Mouse (Mus musculus): ENCODE data around the gene Olfr572.

Gene Olfr572

DNA sequence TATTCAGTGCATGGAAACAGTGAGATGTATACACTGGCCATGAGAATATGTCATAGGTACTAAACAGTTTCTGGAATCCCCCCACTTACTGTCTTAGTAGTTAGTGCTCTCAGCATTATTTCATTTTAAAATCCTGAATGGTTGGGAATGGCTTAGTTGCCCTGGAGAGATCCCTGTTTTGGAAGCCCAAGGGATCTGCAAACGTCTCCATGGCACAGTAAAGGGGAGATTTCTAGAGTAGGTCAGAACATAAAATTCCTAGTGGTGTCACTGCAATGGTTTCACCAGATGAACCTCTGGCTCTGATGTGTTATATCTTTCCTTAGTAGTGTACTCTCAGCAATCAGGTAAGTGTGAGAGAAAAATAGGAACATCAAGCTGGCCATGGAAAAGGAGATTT, at the start of gene Olfr572:
Olfr572 (plus strand) TSS at position 301 of the 400 bp plus-strand sequence.
- DNase-seq (ENCODE audit: low read depth, low spot score): no peak

DNA sequence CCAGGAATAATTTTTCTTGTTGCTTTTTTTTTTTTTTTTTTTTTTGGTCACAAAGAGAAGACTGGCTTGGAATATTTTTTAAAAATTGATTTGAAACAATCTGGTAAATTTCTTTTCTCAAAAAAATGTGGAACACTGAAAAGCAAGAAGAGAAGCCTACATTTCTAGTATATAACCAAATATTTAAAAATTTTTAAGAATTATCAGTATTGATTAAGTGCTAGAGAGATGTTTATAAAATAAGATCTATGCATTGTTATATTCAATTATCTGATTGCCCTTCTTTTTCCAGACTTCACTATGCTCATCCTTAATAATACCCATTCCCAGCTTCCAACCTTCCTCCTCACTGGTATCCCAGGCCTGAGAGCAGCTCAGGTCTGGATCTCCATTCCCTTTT, 47.4 kb upstream of the Olfr572 start, which contains the start of gene Olfr568:
Olfr568 (plus strand) TSS at position 301 of the 400 bp plus-strand sequence.
- DNase-seq (ENCODE audit: low read depth, low spot score): no peak

DNA sequence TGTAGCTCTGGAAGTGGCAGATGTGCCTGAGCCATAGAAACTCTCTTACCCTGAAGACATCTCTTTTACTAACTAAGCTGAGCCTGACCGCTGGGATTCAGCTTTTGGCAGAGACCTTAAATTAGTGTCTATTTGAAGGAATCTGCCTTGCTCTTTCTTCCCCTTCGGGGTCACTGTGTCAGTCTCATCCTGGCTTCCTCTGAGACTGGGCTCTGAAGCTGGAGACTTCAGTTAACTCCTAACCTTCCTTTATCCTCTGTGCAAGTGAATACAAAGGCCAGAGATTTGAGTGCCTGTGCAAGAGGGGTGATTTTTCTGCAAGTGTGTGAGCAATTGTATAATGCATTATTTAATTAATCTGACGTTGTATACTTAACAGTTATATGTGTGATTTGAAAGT, 33.4 kb upstream of the Olfr572 start, which contains the start of gene Olfr569:
Olfr569 (minus strand) TSS at position 101 of the 400 bp plus-strand sequence.
- DNase-seq (ENCODE audit: low read depth, low spot score): no peak

DNA sequence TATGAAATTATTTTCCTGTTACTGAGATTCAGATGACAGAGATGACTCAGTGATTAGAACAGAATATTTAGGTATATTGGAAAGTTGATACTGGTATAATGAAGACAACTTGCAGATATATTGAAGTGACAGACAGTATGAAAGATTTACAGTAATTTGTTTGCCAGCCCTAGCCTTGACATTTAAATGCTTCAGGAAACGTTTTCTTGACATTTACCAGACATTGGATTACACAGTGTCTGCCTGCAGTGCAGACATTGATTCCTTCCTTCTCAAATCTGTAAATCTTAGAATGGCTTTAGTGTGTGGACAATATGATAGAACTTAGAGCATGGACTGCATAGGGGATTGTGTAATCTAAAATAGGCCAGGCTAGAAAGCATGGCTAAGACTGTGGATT, 8.9 kb upstream of the Olfr572 start:
- DNase-seq (ENCODE audit: low read depth, low spot score): no peak

DNA sequence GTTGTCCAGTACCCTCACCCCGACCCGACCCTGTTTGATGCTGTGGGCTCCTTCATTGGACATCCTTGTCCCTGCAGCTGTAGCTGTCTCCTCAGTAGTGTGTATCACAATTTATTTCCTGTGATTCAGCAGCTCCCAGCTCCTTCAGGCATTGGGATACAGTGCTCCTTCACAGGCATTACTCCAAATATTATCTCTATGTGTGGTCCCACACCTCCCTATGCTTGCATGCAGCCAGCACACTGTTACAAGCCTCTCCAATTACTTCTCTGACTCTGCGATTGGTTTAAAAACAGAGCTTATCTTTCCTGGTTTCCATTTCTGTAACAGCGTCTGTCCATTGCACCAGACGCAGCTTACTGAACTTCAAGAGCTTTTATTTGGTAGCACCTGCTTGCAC, 7.8 kb upstream of the Olfr572 start:
- no peak for DNase-seq (ENCODE audit: low read depth, low spot score)

DNA sequence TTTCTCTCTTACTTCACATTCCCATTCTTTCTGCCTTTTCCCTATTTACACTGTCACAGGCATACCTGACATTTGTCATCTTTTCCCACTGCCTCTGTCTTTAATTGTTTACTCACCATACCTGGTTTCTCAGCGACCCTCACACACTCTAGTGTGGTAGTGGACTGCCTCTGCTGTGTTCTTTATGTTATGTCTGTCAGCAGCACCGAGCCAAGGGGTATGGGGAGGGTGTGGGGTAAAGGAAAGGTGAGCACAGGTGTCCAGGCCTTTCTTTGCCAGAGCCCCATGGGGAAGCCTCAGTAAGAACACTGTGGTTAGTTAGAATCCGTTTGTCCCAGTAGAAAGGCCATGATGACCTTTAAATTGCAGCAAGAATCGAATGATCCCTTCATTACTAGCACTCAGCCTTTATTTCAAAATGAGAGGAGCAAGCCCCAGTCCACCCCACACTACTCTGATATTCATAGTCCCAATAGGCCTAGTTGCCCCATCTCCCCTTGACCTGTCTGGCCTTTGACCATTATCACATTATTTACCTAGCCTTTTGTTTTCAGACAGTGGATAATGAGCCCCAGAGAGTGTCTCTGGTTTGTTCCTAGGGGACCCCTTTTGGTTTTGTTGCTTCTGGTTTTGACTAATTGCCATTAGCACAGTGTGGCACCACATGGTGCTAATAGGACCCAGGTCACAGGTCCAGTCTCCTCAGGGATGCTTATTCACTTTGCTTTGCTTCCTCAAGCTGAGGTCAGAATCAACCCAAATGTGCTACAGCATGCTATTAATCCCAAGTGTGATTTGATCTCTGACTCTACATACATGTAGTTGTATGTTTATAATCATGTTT, 7.0 kb upstream of the Olfr572 start, which contains the start of gene Olfr571:
Olfr571 (minus strand) TSS at position 505 of the 844 bp plus-strand sequence.
- DNase-seq (ENCODE audit: low read depth, low spot score): no peak

DNA sequence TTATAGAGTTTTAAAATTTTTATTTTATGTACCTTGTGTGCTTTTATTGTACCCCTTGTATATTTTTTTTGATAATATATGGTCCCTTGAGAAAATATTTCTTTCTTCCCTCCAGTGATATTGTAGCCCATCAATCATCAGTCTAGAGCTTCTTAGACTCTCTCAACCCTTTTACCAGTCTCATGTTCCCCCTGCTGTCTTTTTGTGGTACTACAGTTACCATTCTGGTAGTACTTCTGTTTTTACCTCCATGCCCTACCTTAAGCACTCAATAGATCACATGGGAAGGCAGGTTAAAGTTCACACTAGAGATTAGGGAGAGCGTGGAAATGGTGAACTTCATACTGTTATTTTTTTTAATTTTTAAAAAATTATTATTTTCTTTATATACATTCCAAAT, 4.6 kb upstream of the Olfr572 start:
- peak; percentile 21 for DNase-seq (ENCODE audit: low read depth, low spot score)

DNA sequence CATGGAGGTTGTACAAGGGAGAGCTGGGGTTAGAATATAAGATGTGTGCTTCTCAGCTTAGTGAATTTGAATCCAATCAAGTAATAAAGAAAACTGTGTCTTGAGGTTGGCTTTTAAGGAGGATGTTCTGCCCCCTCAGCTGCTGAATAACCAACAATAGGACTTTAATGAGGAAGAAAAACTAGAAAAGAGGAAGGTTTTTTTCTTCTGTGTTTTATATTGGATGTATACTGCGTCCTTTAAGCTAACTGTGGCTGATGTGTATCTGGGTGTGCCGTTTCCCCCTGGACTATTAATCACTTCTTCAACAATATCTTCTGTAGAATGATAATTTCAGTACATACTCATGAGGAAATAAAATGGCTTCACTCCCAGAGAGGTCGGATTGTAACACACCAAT, 2.9 kb downstream of the Olfr572 start:
- DNase-seq (ENCODE audit: low read depth, low spot score): no peak

- DNase-seq (ENCODE audit: low read depth, low spot score): no peak
Measured at GRCm38 (mm10) chr7:102942475-102942874, 18.3 kb downstream of the Olfr572 start, which contains the start of gene Olfr573-ps1. Olfr573-ps1 (minus strand) TSS chr7:102942575.

- no peak for DNase-seq (ENCODE audit: low read depth, low spot score)
Measured at GRCm38 (mm10) chr7:102943417-102943816, 19.2 kb downstream of the Olfr572 start.

GRCm38 (mm10) chr7:102948167-102948566, 24.0 kb downstream of the Olfr572 start, which contains the start of gene Olfr574:
Olfr574 (plus strand) TSS chr7:102948467.
- DNase-seq (ENCODE audit: low read depth, low spot score): no peak

DNA sequence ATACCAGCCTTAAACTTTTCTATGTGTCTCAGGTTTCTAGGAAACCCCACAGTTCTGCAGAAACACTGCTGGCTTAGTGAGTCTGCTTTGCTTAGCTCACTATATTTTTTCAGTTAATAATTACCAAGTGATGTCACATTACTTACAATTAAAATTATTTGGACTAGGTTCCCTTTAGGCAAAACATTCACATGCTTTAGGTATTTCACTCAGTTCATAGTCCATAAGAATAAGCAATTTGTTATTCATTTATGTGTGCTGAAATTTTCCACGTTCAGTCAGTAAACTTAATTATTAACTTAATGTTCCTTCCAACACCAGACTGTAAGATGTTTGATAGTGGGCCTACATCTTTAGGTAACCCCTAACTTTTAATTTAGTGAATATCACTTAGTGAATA, 26.5 kb downstream of the Olfr572 start:
- DNase-seq (ENCODE audit: low read depth, low spot score): no peak

- no peak for DNase-seq (ENCODE audit: low read depth, low spot score)
Measured at GRCm38 (mm10) chr7:102958137-102958536, 33.9 kb downstream of the Olfr572 start.

DNA sequence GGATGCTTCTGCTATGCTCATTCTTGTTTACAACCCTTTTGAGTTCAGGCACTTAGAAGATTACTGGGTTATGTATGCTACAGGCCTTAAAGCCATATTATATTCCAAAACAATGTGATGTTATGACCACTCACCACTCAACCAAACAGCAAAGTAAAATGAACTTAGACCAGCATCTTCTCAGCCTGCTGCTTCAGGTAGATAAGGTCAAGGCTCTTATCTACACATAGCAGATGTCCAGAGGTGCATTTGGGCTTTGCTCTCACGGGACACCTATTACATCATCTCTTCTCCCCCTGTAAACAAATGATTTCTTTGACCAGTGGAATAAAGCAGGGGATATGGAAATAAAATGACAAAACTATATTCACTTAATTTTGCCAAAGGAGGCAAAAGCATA, 34.4 kb downstream of the Olfr572 start, which contains the start of gene Olfr575:
Olfr575 (minus strand) TSS at position 183 of the 400 bp plus-strand sequence.
- DNase-seq (ENCODE audit: low read depth, low spot score): peak; percentile 42

GRCm38 (mm10) chr7:102962360-102962759, 38.2 kb downstream of the Olfr572 start, which contains the start of gene Olfr576:
Olfr576 (plus strand) TSS chr7:102962660.
- DNase-seq (ENCODE audit: low read depth, low spot score): no peak

DNA sequence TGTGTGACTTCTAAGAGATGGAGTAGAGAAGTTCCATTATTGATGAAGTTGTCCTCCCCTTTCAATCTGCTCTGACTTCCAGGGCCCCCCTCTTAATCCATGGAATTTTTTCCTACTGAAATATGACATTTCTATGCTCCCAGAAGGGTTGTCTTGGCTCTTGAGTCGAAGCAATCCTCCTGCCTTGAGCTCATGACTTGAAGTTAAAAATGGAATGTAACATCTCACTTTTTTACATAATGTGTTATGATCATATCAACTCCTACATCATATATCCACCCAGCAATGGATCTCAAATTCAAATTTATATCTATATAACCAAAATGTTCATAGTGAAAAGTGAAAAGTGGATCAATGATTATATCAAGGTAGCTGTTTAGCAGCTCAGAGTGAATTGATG, 50.2 kb downstream of the Olfr572 start:
- no peak for DNase-seq (ENCODE audit: low read depth, low spot score)

DNA sequence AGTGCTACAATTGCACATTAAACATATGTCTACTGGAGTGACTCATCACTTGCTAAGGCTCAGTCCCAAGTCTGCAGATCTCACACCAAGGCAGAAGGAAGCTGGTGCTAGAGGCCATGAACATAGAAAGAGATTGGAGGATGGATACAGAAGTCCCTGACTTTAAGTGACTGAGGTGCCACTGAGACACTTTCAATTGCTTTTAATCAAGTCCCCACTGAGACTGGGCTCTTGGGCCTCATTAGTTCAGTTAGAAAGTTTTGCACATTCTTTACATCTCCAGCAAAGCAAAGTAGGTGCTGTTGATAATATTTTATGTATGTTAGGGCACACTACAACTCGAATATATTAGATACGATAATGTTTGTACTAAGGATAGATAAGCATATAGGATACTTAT, 51.6 kb downstream of the Olfr572 start, which contains the start of gene Olfr577:
Olfr577 (minus strand) TSS at position 101 of the 400 bp plus-strand sequence.
- DNase-seq (ENCODE audit: low read depth, low spot score): no peak

Measured in c-Kit-negative CD71-positive TER-119-positive erythroid progenitor cells, embryonic 14.5 days (primary cell).